Mouse (Mus musculus): Measurements from ENCODE around the gene Tectb. TPM values are rescaled to one million over a fixed set of nuclear protein-coding genes. Genes with fewer than 3 reads are reported as not detected.
"Not testable (repeated sequence)": the region's sequence is repeated elsewhere in the genome, so short reads cannot be mapped to it uniquely, and the experiment has no call there.

Gene Tectb
- polyA plus RNA-seq, 1 experiment = not detected

DNA sequence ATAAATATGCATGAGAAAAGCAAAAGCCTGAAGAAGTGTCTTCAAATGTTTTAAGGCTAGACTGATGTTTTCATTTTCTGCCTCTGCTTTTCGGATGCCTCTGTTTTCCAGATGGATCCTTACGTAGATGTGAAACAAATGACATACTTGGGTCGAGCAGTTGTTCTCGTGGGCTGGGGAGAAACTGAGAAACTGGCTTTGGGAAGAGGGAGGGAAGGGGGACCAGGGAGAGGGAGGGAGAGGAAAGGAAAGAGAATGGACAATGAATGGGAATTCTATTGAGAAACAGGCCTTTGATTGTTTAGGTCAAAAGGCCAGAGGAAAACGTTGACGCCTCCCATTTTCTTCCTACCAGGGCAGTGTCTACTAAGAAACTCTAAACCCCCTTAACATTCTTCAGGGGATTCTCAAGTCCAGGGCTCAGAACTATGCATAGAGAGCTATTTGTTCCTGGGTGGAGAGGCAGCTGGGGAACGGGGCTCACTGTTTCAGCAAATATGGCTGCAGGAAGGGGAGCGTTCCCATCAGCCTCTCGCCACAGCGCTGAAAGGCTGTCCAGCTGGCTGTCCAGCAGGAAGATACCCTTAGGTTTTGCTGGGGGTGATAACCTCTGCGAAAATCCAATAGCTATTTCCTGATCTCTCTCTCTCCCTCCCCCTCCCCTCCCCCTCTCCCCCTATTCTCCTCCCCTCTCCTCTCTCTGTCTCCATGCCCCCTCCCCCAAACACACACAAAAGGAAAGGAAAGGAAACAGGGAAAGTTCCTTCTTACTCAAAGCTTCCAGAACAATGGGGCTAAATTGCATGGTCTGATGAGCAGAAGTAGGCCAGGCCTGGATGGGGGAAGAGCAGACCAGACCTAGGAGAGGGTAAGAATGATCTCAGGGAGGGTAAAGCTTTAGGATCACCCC, 36.9 kb upstream of the Tectb start:
- no peak overlapping the region for H3K4me3 ChIP-seq (replicated peaks)
- no peaks in the 10 kb centered on the region for H3K9me3 ChIP-seq
- H3K36me3 ChIP-seq (replicated peaks; ENCODE audit: low read length) = no peaks in the 10 kb centered on the region
- H3K27me3 ChIP-seq (replicated peaks) = peaks cover 25% of the 10 kb centered on the region
- TF ChIP-seq FLI1 (IDR thresholded peaks at IDR 0.05; ENCODE audit: low read length) (no peak), GATA1 (IDR thresholded peaks at IDR 0.05; ENCODE audit: borderline replicate concordance, low read length) (no peak)
- H3K4me1 ChIP-seq = peaks cover 6% of the 10 kb centered on the region; the same call in 1 of the 2 replicates

DNA sequence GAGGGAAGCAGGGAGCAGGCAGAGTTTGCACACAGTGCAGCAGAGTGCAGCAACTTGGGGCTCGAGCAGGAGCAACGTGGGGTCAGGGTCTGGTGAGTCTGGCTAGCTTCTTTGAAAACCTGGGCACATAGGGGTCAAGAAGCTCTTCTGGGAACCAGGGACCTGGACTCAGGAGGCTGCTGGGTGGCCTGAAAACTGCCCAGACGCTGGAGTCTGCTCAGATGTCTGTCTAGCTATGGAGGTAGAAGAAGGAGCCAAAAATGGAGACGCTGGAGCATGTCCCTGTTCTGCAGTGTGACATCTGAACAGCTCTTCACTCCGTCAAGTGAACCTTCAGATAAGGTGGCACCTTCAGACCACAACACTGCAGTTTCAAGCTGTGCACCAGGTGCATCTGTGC, 35.8 kb upstream of the Tectb start:
- Histone ChIP-seq H3K9me3 (peaks cover 3% of the 10 kb centered on the region), H3K27me3 (replicated peaks) (peaks cover 28% of the 10 kb centered on the region), H3K36me3 (replicated peaks; ENCODE audit: low read length) (no peaks in the 10 kb centered on the region), H3K4me3 (replicated peaks) (no peak overlapping the region), H3K4me1 (peaks cover 3% of the 10 kb centered on the region; the same call in 1 of the 2 replicates)
- no peak for TF ChIP-seq FLI1 (IDR thresholded peaks at IDR 0.05; ENCODE audit: low read length)
- TF ChIP-seq GATA1 (IDR thresholded peaks at IDR 0.05; ENCODE audit: borderline replicate concordance, low read length) = no peak

DNA sequence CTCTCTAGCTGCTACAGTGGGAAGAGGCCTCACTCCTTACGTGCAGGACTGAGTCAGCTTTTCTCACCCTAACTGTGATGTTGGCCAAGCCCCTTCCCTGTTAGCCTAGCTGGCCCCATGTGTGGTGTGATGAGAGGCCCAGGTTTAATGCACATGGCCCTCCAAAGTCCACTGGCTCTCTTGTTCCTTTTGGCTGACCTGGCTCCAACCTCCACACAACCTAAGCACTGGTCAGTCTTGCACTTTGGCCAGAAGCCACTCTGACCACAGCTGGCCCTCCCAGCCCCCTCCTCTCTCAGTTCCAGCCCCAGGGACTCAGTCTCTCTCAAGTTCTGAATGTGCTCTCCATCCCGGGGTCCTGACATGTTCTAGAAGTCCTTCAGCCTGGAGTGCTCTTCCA, 35.4 kb upstream of the Tectb start:
- Histone ChIP-seq H3K4me3 (replicated peaks) (no peak overlapping the region), H3K27me3 (replicated peaks) (peaks cover 28% of the 10 kb centered on the region), H3K4me1 (peaks cover 3% of the 10 kb centered on the region; the same call in 1 of the 2 replicates), H3K36me3 (replicated peaks; ENCODE audit: low read length) (no peaks in the 10 kb centered on the region), H3K9me3 (peaks cover 8% of the 10 kb centered on the region)
- TF ChIP-seq GATA1 (IDR thresholded peaks at IDR 0.05; ENCODE audit: borderline replicate concordance, low read length) (no peak), FLI1 (IDR thresholded peaks at IDR 0.05; ENCODE audit: low read length) (no peak)

DNA sequence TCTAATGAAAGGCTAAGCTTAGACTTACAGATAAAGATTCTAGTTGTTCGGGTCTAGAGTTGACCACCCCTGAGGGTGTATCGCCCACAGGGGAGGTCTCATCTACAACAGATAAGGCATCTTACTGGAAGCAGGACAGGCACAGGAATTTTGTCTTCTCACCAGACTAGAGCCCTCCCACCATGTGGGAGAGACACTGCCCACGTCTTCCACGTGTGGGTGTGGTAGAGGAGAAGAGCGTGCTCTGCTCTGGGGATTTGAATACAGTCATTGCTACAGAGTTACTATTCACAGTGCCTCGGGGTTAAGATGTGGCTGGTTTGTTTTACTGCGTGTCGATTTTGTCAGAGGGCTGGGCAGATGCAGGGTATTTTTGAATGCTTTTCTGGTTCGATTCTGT, 33.0 kb upstream of the Tectb start:
- peaks cover 8% of the 10 kb centered on the region for H3K9me3 ChIP-seq
- peaks cover 3% of the 10 kb centered on the region; the same call in 1 of the 2 replicates for H3K4me1 ChIP-seq
- H3K4me3 ChIP-seq (replicated peaks) = no peak overlapping the region
- no peaks in the 10 kb centered on the region for H3K36me3 ChIP-seq (replicated peaks; ENCODE audit: low read length)
- peaks cover 21% of the 10 kb centered on the region for H3K27me3 ChIP-seq (replicated peaks)
- TF ChIP-seq GATA1 (IDR thresholded peaks at IDR 0.05; ENCODE audit: borderline replicate concordance, low read length) (no peak), FLI1 (IDR thresholded peaks at IDR 0.05; ENCODE audit: low read length) (no peak)

DNA sequence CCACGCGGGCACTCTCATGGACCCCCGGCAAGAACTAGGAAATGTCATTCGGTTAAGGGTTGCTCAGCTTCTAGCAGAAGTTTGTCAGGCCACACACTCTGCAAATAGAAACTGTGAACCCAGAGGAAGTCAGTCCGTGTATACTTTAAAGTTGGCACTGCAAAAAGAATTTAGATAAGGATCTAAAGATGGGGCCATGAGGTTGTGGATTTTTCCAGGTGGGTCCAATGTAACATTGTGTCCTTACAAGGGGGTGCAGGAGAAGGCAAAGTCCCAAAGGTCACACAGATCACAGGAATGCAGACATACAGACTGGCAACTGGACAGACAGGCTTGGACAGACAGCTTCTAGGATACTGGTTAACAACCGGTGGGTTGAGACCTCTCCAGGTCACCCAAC, 32.4 kb upstream of the Tectb start:
- Histone ChIP-seq H3K27me3 (replicated peaks) (peaks cover 21% of the 10 kb centered on the region), H3K9me3 (peaks cover 8% of the 10 kb centered on the region), H3K4me3 (replicated peaks) (no peak overlapping the region), H3K36me3 (replicated peaks; ENCODE audit: low read length) (no peaks in the 10 kb centered on the region), H3K4me1 (peaks cover 3% of the 10 kb centered on the region; the same call in 1 of the 2 replicates)
- TF ChIP-seq GATA1 (IDR thresholded peaks at IDR 0.05; ENCODE audit: borderline replicate concordance, low read length) = no peak
- no peak for TF ChIP-seq FLI1 (IDR thresholded peaks at IDR 0.05; ENCODE audit: low read length)

DNA sequence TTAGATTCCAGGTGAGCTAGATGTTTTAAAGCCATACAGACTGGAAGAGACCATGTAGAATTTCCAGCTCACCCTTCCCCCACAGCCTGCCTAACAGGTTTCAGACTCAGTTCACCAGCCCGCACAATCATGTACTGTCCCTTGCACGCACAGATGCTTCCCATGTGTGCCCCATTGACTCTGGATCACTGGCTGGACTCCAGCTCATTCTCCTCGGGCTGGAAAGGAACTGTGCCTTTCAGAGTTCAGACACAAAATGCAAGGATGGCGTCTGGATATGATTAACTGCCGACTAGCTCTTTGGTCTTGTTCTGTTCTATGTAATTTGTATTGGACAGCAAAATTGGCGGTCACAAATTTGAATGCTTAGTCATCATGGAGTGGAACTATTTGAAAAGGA, 30.9 kb upstream of the Tectb start:
- peaks cover 8% of the 10 kb centered on the region for H3K9me3 ChIP-seq
- no peaks in the 10 kb centered on the region for H3K36me3 ChIP-seq (replicated peaks; ENCODE audit: low read length)
- no peak for TF ChIP-seq FLI1 (IDR thresholded peaks at IDR 0.05; ENCODE audit: low read length)
- TF ChIP-seq GATA1 (IDR thresholded peaks at IDR 0.05; ENCODE audit: borderline replicate concordance, low read length) = no peak
- H3K4me1 ChIP-seq = peaks cover 3% of the 10 kb centered on the region; the same call in 1 of the 2 replicates
- no peak overlapping the region for H3K4me3 ChIP-seq (replicated peaks)
- H3K27me3 ChIP-seq (replicated peaks) = peaks cover 16% of the 10 kb centered on the region

DNA sequence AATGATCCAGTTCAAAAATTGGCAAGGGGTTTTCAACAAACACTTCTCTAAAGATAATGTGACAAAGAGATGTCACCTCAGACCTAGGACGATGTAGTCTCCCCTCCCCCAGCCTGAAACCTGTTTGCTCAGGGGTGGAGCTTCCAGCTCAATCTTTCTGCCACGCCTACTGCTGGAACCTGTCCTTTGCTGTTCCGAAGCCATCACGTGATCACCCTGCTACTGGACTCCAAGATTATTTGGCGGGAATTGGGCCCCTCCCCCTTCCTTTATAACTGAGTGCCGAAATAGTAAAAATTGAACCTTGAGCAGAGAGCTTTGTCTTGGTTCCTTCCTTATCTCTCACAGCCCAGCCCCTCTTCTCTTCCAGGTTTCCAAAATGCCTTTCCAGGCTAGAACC, 28.3 kb upstream of the Tectb start:
- H3K4me1 ChIP-seq; H3K36me3 ChIP-seq (replicated peaks; ENCODE audit: low read length); H3K9me3 ChIP-seq; H3K27me3 ChIP-seq (replicated peaks); H3K4me3 ChIP-seq (replicated peaks): not testable (repeated sequence)

DNA sequence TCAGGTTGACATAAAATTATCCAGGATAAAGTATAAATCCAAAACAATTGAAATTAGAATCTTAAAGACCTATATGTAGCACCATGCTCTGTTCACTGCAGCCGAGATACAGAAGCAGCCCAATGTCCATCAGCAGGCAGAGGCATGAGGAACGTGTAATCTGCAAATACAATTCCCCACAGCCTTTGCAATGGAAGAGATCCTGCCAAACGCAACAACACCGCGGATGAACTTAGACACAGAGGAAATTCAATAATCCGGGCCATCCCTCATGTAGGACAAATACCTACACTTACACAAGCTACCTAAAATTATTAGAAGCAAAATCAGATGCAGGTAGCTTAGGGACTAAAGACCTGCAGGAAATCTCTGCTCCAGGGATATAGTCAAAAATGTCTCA, 27.6 kb upstream of the Tectb start:
- H3K27me3 ChIP-seq (replicated peaks) = peaks cover 8% of the 10 kb centered on the region
- H3K36me3 ChIP-seq (replicated peaks; ENCODE audit: low read length) = no peaks in the 10 kb centered on the region
- peaks cover 8% of the 10 kb centered on the region for H3K9me3 ChIP-seq
- no peak overlapping the region for H3K4me3 ChIP-seq (replicated peaks)
- no peaks in the 10 kb centered on the region for H3K4me1 ChIP-seq
- TF ChIP-seq FLI1 (IDR thresholded peaks at IDR 0.05; ENCODE audit: low read length) (no peak), GATA1 (IDR thresholded peaks at IDR 0.05; ENCODE audit: borderline replicate concordance, low read length) (no peak)

DNA sequence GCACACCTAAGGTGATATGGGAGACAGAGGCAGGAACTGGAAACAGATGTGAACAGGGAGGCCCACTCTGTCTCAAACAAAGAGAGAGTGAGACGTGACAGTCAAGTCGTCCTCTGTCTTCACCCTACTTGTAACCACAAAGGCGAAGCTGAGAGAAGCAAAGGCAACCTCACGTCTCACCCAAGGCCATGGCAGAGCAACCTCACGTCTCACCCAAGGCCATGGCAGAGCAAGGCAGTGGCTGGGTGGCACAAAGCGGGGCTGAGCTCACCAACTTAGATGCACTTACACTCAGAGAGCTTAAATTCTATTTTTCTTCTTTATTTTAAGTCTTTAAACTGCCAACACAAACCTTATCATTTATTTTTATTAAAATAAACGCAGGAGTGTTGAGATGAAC, 23.5 kb upstream of the Tectb start:
- Histone ChIP-seq H3K27me3 (replicated peaks) (peaks cover 2% of the 10 kb centered on the region), H3K4me3 (replicated peaks) (no peak overlapping the region), H3K9me3 (no peaks in the 10 kb centered on the region), H3K4me1 (no peaks in the 10 kb centered on the region), H3K36me3 (replicated peaks; ENCODE audit: low read length) (no peaks in the 10 kb centered on the region)
- TF ChIP-seq GATA1 (IDR thresholded peaks at IDR 0.05; ENCODE audit: borderline replicate concordance, low read length) = no peak
- TF ChIP-seq FLI1 (IDR thresholded peaks at IDR 0.05; ENCODE audit: low read length) = no peak

DNA sequence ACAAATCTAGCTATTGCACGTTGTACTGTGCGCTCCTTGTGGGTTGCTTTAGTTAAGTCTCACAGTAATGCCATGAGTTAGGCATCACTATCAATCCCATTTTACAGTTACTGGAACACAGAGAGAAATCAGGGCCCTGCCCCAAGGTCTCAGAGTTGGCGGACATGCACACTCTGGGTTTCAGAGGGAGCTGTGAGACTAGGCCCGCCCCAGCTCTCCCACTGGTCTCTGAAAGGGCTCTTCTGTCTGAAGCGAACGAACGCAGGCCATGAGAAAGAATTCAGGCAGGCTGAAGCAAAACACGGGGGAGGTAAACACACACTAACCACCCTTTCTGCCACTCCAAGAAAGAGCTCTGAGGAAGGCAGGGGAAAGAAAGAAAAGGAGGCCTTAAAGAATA, 21.9 kb upstream of the Tectb start:
- Histone ChIP-seq H3K9me3 (no peaks in the 10 kb centered on the region), H3K4me3 (replicated peaks) (no peak overlapping the region), H3K4me1 (no peaks in the 10 kb centered on the region), H3K36me3 (replicated peaks; ENCODE audit: low read length) (no peaks in the 10 kb centered on the region), H3K27me3 (replicated peaks) (peaks cover 2% of the 10 kb centered on the region)
- TF ChIP-seq GATA1 (IDR thresholded peaks at IDR 0.05; ENCODE audit: borderline replicate concordance, low read length) (no peak), FLI1 (IDR thresholded peaks at IDR 0.05; ENCODE audit: low read length) (no peak)

All from megakaryocyte, embryonic 14.5 days (primary cell).